In the genomic region with DNA sequence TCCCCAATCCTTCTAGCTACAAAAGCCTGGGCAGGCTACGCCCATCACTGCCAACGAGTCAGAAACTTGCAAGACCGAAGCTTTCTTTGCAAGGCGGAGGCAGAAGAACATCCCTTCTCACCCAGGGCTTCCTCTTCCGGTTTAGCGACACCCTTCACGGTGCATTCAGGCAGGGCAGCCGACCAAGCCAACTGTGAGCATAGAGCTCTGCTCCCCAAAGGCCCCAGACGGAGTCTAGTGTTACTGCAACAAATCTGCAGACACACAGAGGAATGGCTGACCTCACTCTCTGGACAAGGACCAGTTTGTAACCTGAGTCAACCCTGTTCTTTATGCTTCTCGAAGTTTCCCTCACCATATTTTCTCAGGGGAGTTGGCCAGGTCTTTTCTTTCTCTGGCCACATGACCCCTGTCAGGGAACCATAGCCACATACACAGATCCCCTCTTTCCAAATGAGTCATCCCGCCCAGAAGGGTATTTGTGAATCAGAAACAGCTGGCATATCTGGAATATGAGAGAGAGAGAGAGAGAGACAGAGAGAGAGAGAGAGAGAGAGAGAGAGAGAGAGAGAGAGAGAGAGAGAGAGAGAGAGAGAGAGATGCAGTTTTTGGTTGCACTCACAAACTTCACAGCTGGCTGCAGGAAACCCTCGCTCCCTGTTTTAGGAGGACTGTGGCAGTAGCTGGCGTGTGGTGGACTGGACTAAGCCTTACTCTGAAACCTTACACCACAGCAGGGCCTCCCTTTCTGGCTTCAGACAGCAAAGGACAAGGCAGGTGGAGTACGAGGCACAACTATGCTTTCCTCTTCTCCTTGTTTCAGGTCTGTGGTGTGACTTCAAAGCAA, we compare ENCODE assay signal across 8 mouse cellular contexts. TPM values are rescaled to one million over a fixed set of nuclear protein-coding genes. Genes with fewer than 3 reads are reported as not detected.
A peak's percentile ranks its signal among the peaks of the same experiment; 100 is the strongest.
DNase-seq lines count a peak whose midpoint lies in the region; ATAC-seq and TF ChIP-seq lines count a peak whose summit lies in the region.

No protein-coding gene starts in this region.

- ATAC-seq in intestine, embryonic 14.5 days (replicated peaks; ENCODE audit: low FRiP score, low TSS enrichment, low read depth): no peak

- peaks cover 16% of the 10 kb centered on the region for H3K79me3 ChIP-seq in C2C12 (ENCODE audit: low read depth)

- H3K9ac ChIP-seq in intestine, embryonic 14.5 days (ENCODE audit: low read length): no peak overlapping the region

- peak overlapping the region; percentile 78 for H3K27ac ChIP-seq in intestine, embryonic 14.5 days (ENCODE audit: low read depth)

- TF ChIP-seq CTCF in C2C12 (IDR thresholded peaks at IDR 0.05; ENCODE audit: control insufficient read depth, insufficient read depth, insufficient read length): no peak

- H3K79me2 ChIP-seq in C2C12 (ENCODE audit: control insufficient read depth, insufficient read depth): peaks cover 32% of the 10 kb centered on the region

- H3ac ChIP-seq in C2C12 (ENCODE audit: control insufficient read depth, insufficient read length, low read depth): peak overlapping the region; percentile 21

- 20% methylated on average over 14 of the region's 14 CpGs for WGBS in intestine, embryonic 14.5 days

- H3K27me3 ChIP-seq in C2C12 (ENCODE audit: control insufficient read depth, insufficient read depth, insufficient read length): no peaks in the 10 kb centered on the region
- H3K27me3 ChIP-seq in intestine, embryonic 14.5 days (replicated peaks; ENCODE audit: control insufficient read depth, insufficient read depth, low read length): no peaks in the 10 kb centered on the region

- H3K36me3 ChIP-seq in C2C12 (ENCODE audit: control insufficient read depth, insufficient read depth): no peaks in the 10 kb centered on the region
- H3K36me3 ChIP-seq in intestine, embryonic 14.5 days (ENCODE audit: control insufficient read depth, insufficient read depth, low read length): no peaks in the 10 kb centered on the region; the same call in 1 of the 2 replicates

- DNase-seq in T-cell, adult 2 months (ENCODE audit: low spot score): peak; percentile 73
- DNase-seq in gastrocnemius, postnatal 25 days: peak; percentile 81
- DNase-seq in intestine, embryonic 14.5 days (ENCODE audit: low spot score): no peak
- DNase-seq in lung, postnatal 14 days: peak; percentile 64
- peak; percentile 22 to 68 for DNase-seq in spleen, postnatal 10 days (ENCODE audit: low spot score in 2 of 2)
- DNase-seq in yolk sac, embryonic 10.5 days (ENCODE audit: low spot score): no peak
- no peak for DNase-seq in cerebellum, adult 9-11 months

- H3K9me3 ChIP-seq in intestine, embryonic 14.5 days (ENCODE audit: control insufficient read depth, low read length): no peaks in the 10 kb centered on the region

- peak overlapping the region; percentile 22 for H3K4me2 ChIP-seq in intestine, embryonic 14.5 days (ENCODE audit: low read length)

- peaks cover 33% of the 10 kb centered on the region for H3K4me1 ChIP-seq in intestine, embryonic 14.5 days (replicated peaks; ENCODE audit: control insufficient read depth, insufficient read depth, low read length)

- H3K4me3 ChIP-seq in C2C12 (ENCODE audit: insufficient read depth, poor library complexity, severe bottlenecking): no peak overlapping the region
- no peak overlapping the region for H3K4me3 ChIP-seq in intestine, embryonic 14.5 days (ENCODE audit: low read depth, low read length)

TF ChIP-seq in C2C12, 6 proteins besides CTCF, POLR2A, EP300 and RAD21:
- TF ChIP-seq USF1 (IDR thresholded peaks at IDR 0.05; ENCODE audit: low read depth): peak; percentile 95
- no peak for TF ChIP-seq MYOG (IDR thresholded peaks at IDR 0.05; ENCODE audit: control insufficient read depth, extremely low read depth, insufficient read length)
- no peak for TF ChIP-seq MAX (IDR thresholded peaks at IDR 0.05)
- TF ChIP-seq MYOD1 (IDR thresholded peaks at IDR 0.05; ENCODE audit: control insufficient read depth, insufficient read length, low read depth): peak; percentile 63
- TF ChIP-seq FOSL1 (IDR thresholded peaks at IDR 0.05; ENCODE audit: insufficient read depth, low read length, poor library complexity, severe bottlenecking): peak; percentile 71
- TF ChIP-seq CEBPB (IDR thresholded peaks at IDR 0.05; ENCODE audit: low read depth): no peak

RNA-seq across cellular contexts. Expression of a gene that starts 2.9 kb away (rescaled TPM):
- polyA plus RNA-seq in C2C12 (2012; fragmentation: generic; extraction: Trizol): 171 TPM
- total RNA-seq in gastrocnemius, postnatal 25 days (2021): 10 to 100 TPM; 52.0 to 59.4 TPM
- polyA plus RNA-seq in intestine, embryonic 14.5 days (2014; fragmentation: Nextera tagmentation; extraction: Ambion mirVana): 89.9 and 94.5 TPM in 2 replicates

RNA-seq across cellular contexts. Expression of a gene that starts 44.5 kb away (rescaled TPM):
- not detected for polyA plus RNA-seq in C2C12 (2012; fragmentation: generic; extraction: Trizol)
- total RNA-seq in gastrocnemius, postnatal 25 days (2021): not detected
- polyA plus RNA-seq in intestine, embryonic 14.5 days (2014; fragmentation: Nextera tagmentation; extraction: Ambion mirVana): 1.8 and 2.1 TPM in 2 replicates

Comparison
In these comparisons a context has a peak if more than half of its experiments do, and no peak if none do; other contexts are left out.
1. DNase-seq: peak in T-cell, adult 2 months (single experiment), gastrocnemius, postnatal 25 days (single experiment), lung, postnatal 14 days (single experiment) and spleen, postnatal 10 days (2 of 2); none in intestine, embryonic 14.5 days (single experiment), yolk sac, embryonic 10.5 days (single experiment) and cerebellum, adult 9-11 months (single experiment).